Mouse (Mus musculus): ENCODE data around the gene Rnf168. TPM values are rescaled to one million over a fixed set of nuclear protein-coding genes. Genes with fewer than 3 reads are reported as not detected.
"Not testable (repeated sequence)": the region's sequence is repeated elsewhere in the genome, so short reads cannot be mapped to it uniquely, and the experiment has no call there.

Gene Rnf168
- polyA plus RNA-seq (2014; fragmentation: Nextera tagmentation; extraction: Ambion mirVana) = 28.0 and 28.3 TPM in 2 replicates

DNA sequence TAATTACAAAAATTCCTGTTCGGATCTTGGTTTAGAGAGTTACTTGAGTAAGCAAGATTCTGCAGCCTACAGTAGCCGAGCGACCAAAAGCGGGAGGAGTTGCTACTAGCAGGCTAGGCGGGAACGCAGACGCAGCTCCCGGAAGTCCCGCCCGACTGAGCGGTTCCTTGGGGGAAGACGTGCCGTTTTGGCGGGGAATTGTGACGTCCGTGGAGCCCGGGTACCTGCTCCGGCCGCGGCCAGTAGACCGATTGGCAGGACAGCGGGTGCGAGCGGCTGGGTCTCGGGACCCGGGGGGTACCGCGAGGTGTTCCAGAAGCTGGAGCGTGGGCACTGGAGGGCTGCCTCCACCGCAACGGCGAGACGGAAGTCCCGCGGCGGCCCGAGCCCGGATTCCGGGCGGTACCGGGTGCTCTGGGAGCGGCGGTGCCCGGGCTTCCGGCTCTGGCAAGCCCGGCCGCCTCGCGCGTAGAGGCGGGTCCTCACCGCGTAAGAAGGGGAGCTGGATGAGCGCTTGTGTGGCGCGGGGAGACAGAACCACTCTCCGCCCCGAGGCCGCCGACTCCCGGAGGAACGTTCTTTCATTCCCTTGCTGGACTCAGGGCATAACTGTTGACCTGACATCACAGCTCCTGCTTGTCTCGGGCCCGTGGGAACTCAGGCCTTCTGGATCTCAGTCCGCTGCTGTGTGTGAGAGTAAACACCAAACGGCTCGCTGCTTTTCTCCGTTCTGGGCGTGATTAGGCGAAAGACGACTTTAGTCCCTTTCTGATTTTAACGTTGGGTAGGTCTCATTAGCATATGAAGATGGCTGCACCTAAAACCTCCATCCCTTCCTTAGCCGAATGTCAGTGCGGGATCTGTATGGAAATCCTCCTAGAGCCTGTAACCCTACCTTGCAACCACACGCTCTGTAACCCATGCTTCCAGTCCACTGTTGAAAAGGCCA lies at the start of gene Rnf168:
Gene Rnf168 (plus strand): TSS at position 152 of the 949 bp plus-strand sequence.
- Histone ChIP-seq H3K36me3 (ENCODE audit: control insufficient read depth, insufficient read depth, low read length) (peaks cover 8% of the 10 kb centered on the region), H3K9me3 (ENCODE audit: control insufficient read depth, low read depth, low read length) (peaks cover 8% of the 10 kb centered on the region; the same call in 1 of the 2 replicates), H3K27me3 (ENCODE audit: control insufficient read depth, insufficient read depth, low read length) (no peaks in the 10 kb centered on the region), H3K9ac (replicated peaks; ENCODE audit: low read depth, low read length) (peak within 1 kb of the TSS; percentile 92), H3K4me1 (ENCODE audit: control insufficient read depth, insufficient read depth, low read length) (no peaks in the 10 kb centered on the region), H3K4me3 (ENCODE audit: low read depth, low read length) (peak within 1 kb of the TSS; percentile 86), H3K27ac (ENCODE audit: low read length) (peak within 1 kb of the TSS; percentile 98), H3K4me2 (replicated peaks; ENCODE audit: low read depth, low read length) (peak within 1 kb of the TSS; percentile 58)
- peak; percentile 92 for ATAC-seq (ENCODE audit: insufficient number of reproducible peaks, insufficient read depth, low FRiP score, low read depth)
- WGBS = under 1% methylated on average over 75 of the region's 75 CpGs

DNA sequence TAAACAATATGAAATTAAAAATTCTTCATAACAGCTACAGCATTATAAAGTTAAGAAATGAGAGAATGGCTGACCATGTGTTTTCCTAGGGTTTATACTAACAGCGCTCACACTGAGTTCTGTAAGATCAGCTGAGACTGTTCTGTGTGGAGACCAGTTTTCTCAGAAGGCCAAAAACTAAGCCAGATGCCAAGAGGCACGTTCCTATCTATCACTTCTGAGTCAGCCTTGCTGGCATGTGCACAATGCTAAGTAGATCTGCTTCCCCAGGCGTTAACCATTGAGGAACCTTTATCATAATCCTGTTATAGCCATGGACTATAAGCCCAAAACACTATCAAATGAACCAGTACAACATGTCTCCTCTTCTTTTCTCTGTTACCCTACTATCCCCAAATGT lies 45.2 kb upstream of the Rnf168 start:
- H3K4me3 ChIP-seq (ENCODE audit: low read depth, low read length); H3K27ac ChIP-seq (ENCODE audit: low read length); H3K4me1 ChIP-seq (ENCODE audit: control insufficient read depth, insufficient read depth, low read length); ATAC-seq (ENCODE audit: insufficient number of reproducible peaks, insufficient read depth, low FRiP score, low read depth); H3K4me2 ChIP-seq (replicated peaks; ENCODE audit: low read depth, low read length); H3K27me3 ChIP-seq (ENCODE audit: control insufficient read depth, insufficient read depth, low read length); H3K9ac ChIP-seq (replicated peaks; ENCODE audit: low read depth, low read length); H3K9me3 ChIP-seq (ENCODE audit: control insufficient read depth, low read depth, low read length): not testable (repeated sequence)
- peaks cover 19% of the 10 kb centered on the region; the same call in 1 of the 2 replicates for H3K36me3 ChIP-seq (ENCODE audit: control insufficient read depth, insufficient read depth, low read length)
- WGBS = 77% methylated on average over 3 of the region's 3 CpGs

DNA sequence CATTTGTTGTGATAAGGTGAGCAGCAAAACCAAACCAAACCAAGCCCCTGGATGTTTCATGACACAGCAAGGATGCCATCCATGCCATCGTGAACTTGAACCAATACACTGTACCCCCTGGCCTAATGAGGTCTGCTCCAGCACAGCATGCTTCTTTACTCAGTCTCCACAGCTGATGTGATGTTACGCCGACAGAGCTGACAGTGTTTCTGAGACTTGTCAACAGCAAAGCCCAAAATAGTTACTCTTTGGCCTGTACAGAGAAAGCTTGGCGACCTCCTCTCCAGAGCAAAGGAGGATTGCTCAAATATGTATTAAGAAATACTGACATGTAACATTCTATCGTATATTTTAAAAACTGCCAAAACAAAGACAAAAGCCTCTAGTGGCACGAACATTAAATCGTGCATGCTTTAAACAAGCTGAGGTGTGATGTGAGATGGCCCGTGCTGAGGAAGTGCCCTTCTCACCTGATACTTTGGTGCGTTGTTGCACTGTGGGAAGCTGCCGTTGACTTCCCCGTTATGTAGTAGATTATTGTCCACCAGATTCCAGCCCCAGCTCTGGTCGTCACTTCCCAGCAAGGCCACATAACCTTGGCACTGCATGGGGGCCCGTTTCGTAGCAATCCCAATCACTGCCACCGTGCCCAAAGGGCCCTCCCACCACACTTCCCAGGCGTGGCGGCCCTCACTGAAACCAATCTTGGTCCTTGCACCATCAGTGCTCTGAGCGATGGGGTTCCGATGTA lies 39.2 kb upstream of the Rnf168 start:
- 92% methylated on average over 19 of the region's 19 CpGs for WGBS
- no peaks in the 10 kb centered on the region for H3K9me3 ChIP-seq (ENCODE audit: control insufficient read depth, low read depth, low read length)
- H3K27me3 ChIP-seq (ENCODE audit: control insufficient read depth, insufficient read depth, low read length) = no peaks in the 10 kb centered on the region
- H3K27ac ChIP-seq (ENCODE audit: low read length) = no peak overlapping the region
- no peak for ATAC-seq (ENCODE audit: insufficient number of reproducible peaks, insufficient read depth, low FRiP score, low read depth)
- H3K36me3 ChIP-seq (ENCODE audit: control insufficient read depth, insufficient read depth, low read length) = peaks cover 23% of the 10 kb centered on the region; the same call in 1 of the 2 replicates
- no peak overlapping the region for H3K4me3 ChIP-seq (ENCODE audit: low read depth, low read length)
- H3K4me2 ChIP-seq (replicated peaks; ENCODE audit: low read depth, low read length) = no peak overlapping the region
- no peak overlapping the region for H3K9ac ChIP-seq (replicated peaks; ENCODE audit: low read depth, low read length)
- H3K4me1 ChIP-seq (ENCODE audit: control insufficient read depth, insufficient read depth, low read length) = no peaks in the 10 kb centered on the region

DNA sequence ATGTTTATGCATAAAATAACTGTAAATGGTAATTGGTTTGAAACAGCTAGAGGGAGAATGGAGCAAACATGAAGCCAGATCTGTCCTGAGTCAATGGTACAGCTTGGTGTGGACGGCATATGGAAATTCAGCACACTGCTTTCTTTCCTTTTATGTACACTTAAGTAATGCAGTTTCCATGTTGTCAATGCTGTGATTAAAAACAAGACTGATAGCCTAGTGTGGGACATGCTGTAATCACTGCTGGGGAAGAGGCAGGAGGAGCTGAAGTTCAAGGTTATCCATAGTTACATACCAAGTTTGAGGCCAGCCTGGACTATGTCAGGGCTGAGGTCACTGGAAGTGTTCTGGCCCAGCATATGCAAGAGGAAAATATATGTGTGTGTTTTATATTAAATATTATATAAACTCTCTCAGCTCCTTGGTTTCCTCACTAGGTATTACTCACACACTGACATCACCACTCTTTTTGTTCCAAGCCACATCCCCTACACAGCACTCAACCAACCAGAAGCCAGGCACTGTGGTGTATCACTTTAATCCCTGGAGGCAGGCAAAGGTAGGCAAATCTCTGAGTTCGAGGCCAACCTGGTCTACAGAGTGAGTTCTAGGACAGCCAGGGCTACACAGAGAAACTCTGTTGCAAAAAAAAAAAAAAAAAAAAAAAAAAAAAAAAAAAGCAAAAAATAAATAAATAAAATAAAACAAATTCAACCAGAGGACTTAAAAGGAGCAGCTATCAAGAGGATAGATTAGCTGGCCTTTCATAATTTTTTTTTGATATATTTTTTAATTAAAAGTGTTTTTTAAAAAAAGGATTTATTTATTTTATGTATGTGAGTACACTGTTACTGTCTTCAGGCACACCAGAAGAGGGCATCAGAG lies 37.6 kb upstream of the Rnf168 start:
- WGBS = 85% methylated on average over 2 of the region's 2 CpGs

DNA sequence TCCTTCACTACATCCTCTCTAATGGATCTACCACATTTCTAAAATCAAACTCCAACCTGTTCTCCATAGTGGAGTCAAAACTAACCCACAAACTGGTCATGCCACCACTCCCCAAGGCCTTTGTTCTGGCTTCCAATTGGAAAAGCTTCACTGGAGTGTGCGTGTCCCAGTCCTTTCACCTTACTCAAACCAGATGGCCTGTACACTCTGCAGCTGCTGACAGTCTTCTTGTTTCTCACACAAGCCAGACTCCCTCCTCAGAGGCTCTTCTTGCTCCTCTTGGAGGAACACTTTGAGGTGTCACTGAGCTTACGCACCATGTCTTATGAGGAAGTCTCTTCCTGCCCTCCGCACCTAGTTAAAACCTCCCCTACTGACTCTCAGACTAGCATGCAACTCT lies 33.4 kb upstream of the Rnf168 start:
- Histone ChIP-seq H3K4me3 (ENCODE audit: low read depth, low read length) (no peak overlapping the region), H3K4me2 (replicated peaks; ENCODE audit: low read depth, low read length) (no peak overlapping the region), H3K27me3 (ENCODE audit: control insufficient read depth, insufficient read depth, low read length) (no peaks in the 10 kb centered on the region), H3K4me1 (ENCODE audit: control insufficient read depth, insufficient read depth, low read length) (peaks cover 13% of the 10 kb centered on the region; the same call in 1 of the 2 replicates), H3K9ac (replicated peaks; ENCODE audit: low read depth, low read length) (no peak overlapping the region), H3K9me3 (ENCODE audit: control insufficient read depth, low read depth, low read length) (no peaks in the 10 kb centered on the region), H3K36me3 (ENCODE audit: control insufficient read depth, insufficient read depth, low read length) (no peaks in the 10 kb centered on the region), H3K27ac (ENCODE audit: low read length) (no peak overlapping the region)
- WGBS = 90% methylated on average over 3 of the region's 3 CpGs
- ATAC-seq (ENCODE audit: insufficient number of reproducible peaks, insufficient read depth, low FRiP score, low read depth) = no peak

More for the DNA sequence above, 37.6 kb upstream of the Rnf168 start:
- Histone ChIP-seq H3K4me3 (ENCODE audit: low read depth, low read length) (no peak overlapping the region), H3K9me3 (ENCODE audit: control insufficient read depth, low read depth, low read length) (no peaks in the 10 kb centered on the region), H3K4me1 (ENCODE audit: control insufficient read depth, insufficient read depth, low read length) (no peaks in the 10 kb centered on the region), H3K9ac (replicated peaks; ENCODE audit: low read depth, low read length) (no peak overlapping the region), H3K36me3 (ENCODE audit: control insufficient read depth, insufficient read depth, low read length) (peaks cover 13% of the 10 kb centered on the region; the same call in 1 of the 2 replicates), H3K27ac (ENCODE audit: low read length) (no peak overlapping the region), H3K4me2 (replicated peaks; ENCODE audit: low read depth, low read length) (no peak overlapping the region), H3K27me3 (ENCODE audit: control insufficient read depth, insufficient read depth, low read length) (no peaks in the 10 kb centered on the region)
- ATAC-seq (ENCODE audit: insufficient number of reproducible peaks, insufficient read depth, low FRiP score, low read depth) = no peak

DNA sequence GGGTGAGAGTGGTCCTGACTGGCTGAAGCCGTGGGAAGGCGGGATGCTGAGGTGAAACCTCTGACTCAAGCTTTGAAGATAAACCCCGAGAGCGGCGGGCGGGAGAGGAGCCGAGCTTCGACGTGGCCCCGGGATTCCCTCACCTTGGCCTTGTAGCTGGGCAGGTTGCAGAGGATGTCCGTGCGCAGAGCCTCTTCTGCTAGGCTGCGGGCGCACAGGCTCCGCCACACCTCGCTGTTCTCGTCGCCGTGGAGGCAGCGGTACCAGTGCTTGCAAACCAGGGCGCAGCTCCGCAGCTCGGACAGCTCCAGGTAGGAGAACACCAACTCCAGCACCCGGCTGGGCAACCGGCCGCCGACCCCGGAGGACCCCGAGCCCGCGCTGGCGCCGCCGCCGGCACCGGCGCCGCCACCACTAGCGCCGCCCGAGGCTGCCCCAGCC lies 30.9 kb upstream of the Rnf168 start:
- H3K27ac ChIP-seq (ENCODE audit: low read length) = peak overlapping the region; percentile 89
- H3K9ac ChIP-seq (replicated peaks; ENCODE audit: low read depth, low read length) = peak overlapping the region; percentile 83
- H3K27me3 ChIP-seq (ENCODE audit: control insufficient read depth, insufficient read depth, low read length) = no peaks in the 10 kb centered on the region
- H3K4me1 ChIP-seq (ENCODE audit: control insufficient read depth, insufficient read depth, low read length) = peaks cover 13% of the 10 kb centered on the region; the same call in 1 of the 2 replicates
- ATAC-seq (ENCODE audit: insufficient number of reproducible peaks, insufficient read depth, low FRiP score, low read depth) = peak; percentile 33
- H3K36me3 ChIP-seq (ENCODE audit: control insufficient read depth, insufficient read depth, low read length) = no peaks in the 10 kb centered on the region
- peak overlapping the region; percentile 77 for H3K4me3 ChIP-seq (ENCODE audit: low read depth, low read length)
- H3K9me3 ChIP-seq (ENCODE audit: control insufficient read depth, low read depth, low read length) = no peaks in the 10 kb centered on the region
- H3K4me2 ChIP-seq (replicated peaks; ENCODE audit: low read depth, low read length) = peak overlapping the region; percentile 62
- whole genome bisulfite sequencing = under 1% methylated on average over 40 of the region's 41 CpGs

DNA sequence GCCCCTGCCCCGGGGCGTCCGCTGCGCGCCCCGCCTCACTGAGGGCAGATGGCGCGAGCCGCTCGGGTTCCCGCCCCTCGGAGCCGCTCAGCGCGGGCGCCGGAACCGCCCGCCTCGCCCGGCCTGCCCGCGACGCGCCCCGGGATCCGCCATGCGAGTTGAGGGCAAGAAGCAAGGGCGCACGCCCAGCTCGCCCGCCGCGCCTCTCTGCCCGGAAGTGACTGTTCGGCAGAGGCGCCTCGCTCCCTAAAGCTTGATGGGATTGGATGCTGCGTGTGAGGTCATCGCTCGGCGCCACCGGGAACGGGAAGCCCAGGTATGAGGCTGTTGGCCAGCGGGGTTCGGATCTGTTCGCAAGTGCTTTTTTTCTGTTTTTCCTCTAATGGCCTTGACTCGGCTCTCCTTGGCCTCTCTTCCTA lies 30.3 kb upstream of the Rnf168 start, which contains the start of the genes Fbxo45 and Wdr53:
Gene Fbxo45 (minus strand): TSS at position 207 of the 419 bp plus-strand sequence.
Gene Wdr53 (plus strand): TSS at position 276 of the 419 bp plus-strand sequence.
- peak within 1 kb of the TSS; percentile 77 for H3K4me3 ChIP-seq (ENCODE audit: low read depth, low read length)
- peak within 1 kb of the TSS; percentile 89 for H3K27ac ChIP-seq (ENCODE audit: low read length)
- H3K9me3 ChIP-seq (ENCODE audit: control insufficient read depth, low read depth, low read length) = no peaks in the 10 kb centered on the region
- peak within 1 kb of the TSS; percentile 83 for H3K9ac ChIP-seq (replicated peaks; ENCODE audit: low read depth, low read length)
- WGBS = under 1% methylated on average over 38 of the region's 48 CpGs
- H3K27me3 ChIP-seq (ENCODE audit: control insufficient read depth, insufficient read depth, low read length) = no peaks in the 10 kb centered on the region
- peaks cover 13% of the 10 kb centered on the region; the same call in 1 of the 2 replicates for H3K4me1 ChIP-seq (ENCODE audit: control insufficient read depth, insufficient read depth, low read length)
- peak within 1 kb of the TSS; percentile 62 for H3K4me2 ChIP-seq (replicated peaks; ENCODE audit: low read depth, low read length)
- ATAC-seq (ENCODE audit: insufficient number of reproducible peaks, insufficient read depth, low FRiP score, low read depth) = peak; percentile 98
- H3K36me3 ChIP-seq (ENCODE audit: control insufficient read depth, insufficient read depth, low read length) = peaks cover 2% of the 10 kb centered on the region; the same call in 1 of the 2 replicates

All from stomach, embryonic 14.5 days (tissue).